Mouse (Mus musculus) cerebellum, adult (tissue): Measurements from ENCODE around the gene Adam1b.
A peak's percentile ranks its signal among the peaks of the same experiment; 100 is the strongest.
"Not testable (repeated sequence)": the region's sequence is repeated elsewhere in the genome, so short reads cannot be mapped to it uniquely, and the experiment has no call there.

Experiments
- ATAC-seq: cut with Nextera tagmentation; 2 replicates; pipeline ENCODE4 v1.9.2; 2017; ENCODE audit warnings: mild to moderate bottlenecking, moderate library complexity, mixed read lengths; ENCODE audit not compliant: insufficient number of reproducible peaks, low FRiP score, low TSS enrichment

Gene Adam1b

DNA sequence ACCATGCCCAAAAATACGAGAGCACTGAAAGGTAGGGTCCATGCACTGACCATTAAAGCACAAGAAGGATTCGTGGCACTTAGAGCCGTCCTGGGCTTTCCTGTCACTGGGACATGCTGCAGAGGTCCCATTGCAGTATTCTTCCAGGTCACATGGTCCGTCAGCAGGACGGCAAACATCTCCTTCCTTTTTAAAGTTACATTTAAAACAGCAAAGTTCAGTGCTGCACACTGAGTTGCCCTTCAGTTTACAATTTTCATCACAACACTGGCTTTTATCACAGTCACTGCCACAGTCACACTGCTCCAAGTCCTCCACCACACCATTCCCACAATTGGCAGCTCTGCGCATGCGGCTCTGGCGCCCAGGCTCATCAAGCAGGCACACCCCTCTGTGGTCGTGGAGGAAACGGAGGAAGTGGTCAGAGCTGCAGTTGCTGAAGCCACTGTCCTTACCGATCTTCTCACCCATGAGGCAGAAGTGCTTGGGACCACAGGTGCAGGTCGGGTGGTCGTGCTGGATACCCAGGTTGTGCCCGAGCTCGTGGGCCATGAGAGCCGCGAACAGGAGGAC, 1.7 kb downstream of the Adam1b start:
- not testable (repeated sequence) for ATAC-seq

DNA sequence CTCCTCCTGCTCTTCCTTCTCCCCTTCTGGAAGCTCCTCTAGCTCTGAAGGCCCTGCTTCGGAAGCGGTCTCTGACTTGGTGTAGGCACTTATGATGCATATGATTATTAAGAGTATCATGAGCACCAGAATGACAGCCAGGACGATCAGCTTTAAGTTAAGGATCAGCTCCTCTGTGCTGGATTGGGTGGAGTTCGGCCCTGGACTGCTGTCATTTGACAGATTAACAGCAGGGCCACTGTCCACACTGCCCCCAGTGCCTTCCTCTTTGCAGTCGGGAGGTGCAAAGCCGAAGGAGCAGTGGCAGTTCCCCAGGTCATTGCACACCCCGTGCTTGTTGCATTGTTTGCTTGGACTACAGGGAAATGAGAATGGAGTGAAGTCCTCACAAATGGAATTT, 2.5 kb downstream of the Adam1b start:
- ATAC-seq: no peak

DNA sequence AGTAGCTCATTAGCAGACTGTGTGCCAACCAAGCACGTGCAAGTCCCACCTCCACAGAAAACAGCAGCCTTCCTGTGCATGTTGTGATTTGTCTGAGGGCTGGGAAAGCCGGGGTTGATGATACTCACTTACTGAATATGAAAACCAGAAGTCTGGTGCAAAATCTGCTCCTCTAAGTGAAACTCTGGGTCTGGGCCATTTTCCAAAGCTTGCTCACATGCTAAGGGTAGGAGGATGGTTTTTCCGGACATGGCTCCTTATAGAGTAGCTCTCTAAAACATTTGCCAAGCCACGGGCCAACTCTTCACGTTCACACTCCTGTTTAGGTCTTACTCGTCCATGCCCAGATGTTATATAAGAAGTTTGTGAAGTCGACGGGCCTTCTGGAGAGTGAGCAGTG, 9.9 kb downstream of the Adam1b start:
- no peak for ATAC-seq

DNA sequence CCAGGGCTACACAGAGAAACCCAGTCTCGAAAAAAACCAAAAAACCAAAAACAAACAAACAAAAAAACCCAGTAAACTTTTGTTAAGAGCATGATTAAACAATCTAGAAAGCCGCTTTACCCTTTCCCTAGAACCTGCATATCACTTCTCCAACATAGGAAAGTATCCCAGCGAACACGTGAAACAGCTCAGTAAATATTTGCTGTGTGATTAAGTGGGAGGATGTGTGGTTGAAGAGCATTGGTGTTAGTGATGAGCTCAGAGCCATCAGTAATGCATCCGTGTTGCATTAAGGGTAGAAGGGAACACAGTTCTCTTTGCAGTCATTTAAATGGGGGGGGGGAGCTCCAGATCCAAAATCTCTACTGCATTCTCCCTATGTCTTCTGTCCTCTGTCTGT, 18.4 kb downstream of the Adam1b start:
- ATAC-seq: no peak

DNA sequence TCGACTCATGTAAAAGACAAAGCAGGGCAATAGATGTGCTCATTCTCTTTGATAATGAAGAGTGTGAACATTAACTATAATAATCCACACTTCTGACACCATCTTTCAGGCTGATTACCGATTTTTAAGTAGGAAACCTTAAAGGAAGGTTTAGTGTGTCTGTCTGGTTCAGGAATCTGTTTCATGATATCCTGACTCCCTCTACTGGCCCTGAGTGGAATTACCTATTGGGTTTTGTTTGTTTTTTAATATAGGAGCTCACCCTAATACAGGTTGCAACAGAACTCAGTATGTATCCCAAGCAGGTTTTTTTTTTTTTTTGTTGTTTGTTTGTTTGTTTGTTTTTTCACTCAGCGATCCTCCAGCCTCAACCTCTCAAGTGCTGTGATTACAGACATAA, 25.6 kb downstream of the Adam1b start:
- ATAC-seq: no peak

DNA sequence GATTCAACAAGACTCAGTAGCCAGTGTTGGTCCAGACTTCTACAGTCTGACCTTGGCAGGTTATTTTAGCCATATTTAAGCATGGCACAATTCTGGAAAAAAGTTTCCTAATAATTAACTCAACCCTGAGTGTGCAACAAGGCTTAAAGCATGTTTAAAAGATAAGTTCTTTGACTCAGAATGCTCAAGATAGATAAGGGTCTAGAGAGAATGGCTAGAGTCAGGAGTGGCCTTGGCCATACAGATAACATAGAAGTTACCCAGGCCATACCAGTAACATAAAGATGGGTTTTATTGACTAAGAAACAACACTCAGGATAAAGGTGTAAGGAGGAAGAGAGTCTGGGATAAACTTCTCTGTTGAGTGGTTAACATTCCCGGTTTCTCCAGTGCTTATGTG, 27.2 kb downstream of the Adam1b start:
- no peak for ATAC-seq

DNA sequence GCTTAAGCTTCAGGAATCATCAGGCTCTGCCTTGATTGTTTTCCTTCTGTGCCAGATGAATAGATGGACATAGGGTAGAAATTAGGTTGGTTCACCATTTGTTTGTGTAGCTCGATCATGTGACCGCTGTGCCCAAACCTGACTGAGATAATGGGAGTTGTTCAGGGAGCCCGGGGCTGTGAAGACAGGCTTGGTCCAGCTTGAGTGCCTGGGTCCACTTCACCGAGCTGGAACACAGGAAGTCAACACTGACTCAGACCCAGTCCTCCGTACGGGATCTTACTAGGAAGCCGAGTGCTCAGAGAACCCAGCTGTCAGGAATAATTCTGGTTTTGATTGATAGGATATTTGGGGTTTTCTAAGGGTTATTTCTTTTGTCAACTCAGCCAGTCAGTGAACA, 28.6 kb downstream of the Adam1b start:
- ATAC-seq: no peak

DNA sequence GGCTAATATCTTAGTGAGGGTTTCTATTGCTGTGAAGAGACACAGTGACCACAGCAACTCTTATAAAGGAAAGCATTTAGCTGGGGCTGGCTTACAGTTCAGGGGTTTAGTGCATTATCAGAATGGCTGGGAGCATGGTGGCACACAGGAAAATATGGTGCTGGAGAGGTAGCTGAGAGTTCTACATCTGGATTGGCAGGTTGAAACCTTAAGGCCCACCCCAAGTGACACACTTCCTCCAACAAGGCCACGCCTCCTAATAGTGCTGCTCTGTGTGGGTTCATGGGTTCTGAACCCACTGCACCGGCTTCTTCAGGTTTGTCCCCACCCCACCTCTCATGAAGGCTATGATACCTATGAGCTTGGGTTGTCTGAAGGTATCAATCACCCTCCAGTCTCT, 30.8 kb downstream of the Adam1b start:
- ATAC-seq: no peak

DNA sequence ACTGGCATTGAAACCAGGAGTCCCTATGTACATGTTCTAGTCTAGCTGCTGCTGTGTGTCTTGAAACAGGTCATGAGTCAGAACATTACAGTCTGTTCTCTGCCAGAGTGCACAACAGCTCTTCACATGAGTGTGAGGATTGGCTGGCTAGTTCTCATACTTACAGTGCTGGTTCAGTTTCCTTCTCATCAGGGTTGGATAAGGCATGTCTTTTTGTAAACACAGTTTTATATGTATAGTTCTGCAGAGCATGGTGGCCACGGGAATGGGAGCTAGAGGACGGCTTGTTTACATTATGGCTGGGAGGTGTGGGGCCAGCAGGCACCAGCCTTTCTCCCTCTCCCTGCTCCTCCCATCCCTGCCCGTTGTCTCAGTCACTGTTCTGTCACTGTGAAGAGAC, 33.7 kb downstream of the Adam1b start:
- no peak for ATAC-seq

DNA sequence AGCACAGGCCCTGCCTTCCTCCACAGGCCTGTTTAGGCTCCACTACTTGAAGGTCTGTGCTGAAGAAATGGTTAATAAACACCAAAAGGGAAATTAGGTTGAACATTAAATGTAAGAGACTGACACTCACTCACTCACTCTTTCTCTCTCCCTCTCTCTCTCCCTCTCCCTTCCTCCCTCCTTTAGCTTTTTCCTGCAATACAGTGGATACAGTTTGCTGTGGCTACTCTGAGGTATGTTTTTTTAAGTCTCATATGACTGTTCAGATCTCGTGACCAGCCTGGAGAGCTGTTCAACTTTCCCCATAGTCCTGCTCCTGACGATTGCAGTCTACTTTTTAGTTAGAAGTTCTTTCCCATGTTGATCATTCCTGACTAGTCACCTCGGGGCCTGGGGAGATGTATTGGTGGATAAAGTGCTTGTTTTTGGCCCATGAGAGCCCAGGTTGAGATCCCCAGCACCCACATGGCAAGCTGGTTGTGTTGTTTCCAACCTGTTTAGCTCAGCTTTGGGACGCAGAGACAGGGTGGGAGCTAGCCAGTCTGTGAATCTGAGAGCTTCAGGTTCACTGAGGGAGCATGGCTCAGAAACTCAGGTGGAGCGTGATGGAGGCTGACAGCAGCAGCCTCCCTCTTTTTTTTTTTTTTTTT, 39.5 kb downstream of the Adam1b start:
- no peak for ATAC-seq

DNA sequence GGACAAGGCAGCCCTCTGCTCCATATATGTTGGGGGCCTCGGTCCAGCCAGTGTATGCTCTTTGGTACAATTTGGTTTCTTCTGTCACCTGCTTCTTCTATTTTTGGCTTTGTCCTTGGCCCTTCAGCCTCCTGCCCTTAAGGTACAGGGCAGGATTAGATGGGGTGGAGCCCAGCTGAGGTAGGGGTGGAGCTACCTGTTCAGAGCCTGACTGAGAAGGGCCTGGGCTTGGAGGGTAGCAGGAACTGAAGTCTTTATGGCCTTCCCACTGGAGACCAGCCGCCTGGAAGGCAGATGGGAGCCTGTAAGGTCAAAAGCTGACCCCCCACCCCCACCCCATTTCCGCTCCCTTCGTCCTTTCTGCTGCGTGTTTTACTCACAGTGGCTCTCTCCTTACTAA, 40.3 kb downstream of the Adam1b start:
- ATAC-seq: no peak

DNA sequence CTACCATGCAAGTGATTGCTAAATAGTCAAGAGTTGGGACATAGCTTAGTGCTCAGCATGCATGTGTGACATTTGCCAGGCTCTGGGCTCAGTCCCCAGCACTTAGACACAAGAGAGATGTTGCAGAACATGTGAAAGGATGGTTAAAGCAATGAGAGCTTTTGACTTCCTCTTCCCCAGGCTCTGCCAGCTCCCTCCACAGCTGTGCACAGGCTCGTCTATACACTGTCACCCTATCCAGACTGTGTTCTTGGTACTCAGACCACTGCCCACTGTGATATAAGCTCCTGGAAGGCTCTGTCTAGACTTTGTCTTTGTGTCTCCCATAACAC, 41.1 kb downstream of the Adam1b start:
- ATAC-seq: no peak

DNA sequence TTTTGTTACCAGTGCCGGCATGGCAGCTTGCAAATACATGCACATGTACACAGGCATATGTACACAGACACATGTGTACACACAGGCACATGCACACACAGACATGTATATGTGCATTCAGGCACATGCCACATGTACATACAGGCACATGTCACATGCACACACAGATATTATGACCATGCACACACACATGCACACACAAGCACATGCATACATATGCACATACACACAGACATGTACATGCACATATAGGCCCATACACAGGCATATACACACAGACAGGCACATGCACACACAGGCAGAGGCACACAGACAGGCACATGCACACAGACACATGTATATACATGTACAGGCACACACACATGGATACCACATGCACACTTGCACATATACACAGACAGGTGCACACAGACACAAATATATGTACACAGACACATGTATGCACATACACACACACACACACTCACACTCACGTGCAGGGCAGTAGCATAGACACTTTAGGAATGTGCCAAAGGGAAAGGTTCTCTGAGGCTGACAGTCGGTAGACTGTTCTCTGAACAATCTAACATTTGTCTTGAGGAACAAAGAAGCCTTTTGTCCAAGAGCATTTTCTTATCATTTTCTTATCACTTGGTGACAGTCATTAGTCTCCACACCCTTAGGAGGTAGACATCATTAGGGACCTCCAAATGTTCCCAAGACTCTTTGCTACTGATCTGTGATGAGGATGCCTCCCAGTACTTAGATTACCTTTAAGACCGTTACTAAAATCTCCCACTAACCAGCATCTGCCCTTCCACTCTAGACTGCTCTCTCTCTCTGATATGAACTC, 41.7 kb downstream of the Adam1b start:
- ATAC-seq: no peak

DNA sequence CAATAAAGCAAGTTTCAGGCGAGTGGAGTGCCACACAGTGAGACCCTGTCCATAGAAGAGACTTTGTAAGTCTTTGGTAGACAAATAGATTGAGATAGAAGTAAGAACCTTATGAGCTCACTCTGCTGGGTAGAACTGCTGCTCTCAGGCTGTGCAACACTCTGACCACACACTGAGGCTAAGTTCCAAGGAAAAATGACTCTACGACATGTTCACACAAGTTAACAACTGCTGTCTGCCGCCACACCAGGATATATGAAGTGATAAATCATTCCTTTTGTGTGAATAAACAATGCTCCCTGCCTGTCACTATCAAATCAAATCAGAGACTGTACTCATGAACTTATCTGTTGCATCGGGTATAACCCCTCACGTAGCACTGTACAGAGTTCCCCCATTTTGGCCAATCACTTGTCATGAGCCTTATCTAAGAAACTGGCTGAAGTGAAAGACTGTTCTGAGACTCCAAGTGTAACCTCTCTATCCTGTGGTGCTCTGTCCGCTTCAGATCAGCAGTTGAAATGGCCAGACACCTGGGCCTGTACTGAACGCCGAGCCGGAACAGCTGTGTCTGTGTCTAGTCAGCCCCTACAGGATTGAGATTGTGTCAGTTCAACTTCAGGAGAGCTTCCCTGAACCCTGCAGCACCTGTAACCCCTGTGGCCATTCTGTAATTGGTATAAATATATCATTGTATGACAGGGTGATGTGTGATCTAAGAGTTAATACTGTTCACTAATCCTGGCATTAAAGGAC, 47.5 kb downstream of the Adam1b start:
- ATAC-seq: no peak

DNA sequence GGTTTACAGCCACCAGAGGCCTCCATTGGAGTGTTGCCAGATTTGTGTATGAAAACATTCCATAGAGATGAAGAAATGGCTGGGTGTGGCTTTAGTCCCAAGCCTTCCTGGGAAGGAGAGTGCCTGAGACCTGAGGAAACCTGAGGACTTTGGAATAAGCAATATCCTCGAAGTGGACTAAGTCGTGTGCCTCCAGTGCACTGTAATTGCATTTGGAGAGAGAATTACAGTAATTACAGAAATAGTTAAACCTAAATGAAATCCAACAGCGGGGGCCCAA, 48.8 kb downstream of the Adam1b start:
- ATAC-seq: no peak

DNA sequence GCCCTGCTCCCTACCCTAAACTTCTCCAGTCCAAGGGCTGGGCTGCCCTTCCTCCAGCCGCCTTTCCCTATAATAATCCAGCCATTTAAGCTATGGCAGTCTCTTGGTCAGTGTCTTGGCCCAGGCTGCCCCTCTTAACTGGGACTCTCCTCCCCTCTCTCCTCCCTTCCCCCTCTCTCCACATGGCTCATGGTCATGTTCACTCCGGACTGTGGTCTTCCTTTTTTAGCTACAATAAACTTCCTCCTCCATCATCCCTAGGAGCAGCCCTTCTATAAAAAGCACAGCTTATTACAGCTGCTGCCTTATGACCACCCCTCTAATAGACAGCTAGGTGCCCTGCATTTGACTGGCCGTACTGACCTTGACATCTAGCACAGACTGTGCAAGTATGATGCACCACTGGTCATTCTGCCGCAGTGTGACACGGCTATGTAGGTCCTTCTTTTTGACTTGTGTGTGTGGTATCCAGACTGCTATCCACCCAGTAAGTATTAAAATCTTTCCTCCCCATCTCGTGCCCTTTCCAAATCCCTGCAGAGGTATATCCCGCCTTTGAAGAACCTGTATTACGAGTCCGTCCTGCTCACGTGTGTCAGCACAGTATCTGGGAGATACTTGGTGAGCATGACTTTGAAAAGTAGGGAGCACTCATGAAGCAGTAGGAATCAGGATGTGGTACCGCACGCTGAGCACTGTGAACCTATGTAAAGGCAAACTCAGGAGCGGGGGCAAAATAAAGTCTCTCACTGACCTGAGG, 49.3 kb downstream of the Adam1b start:
- ATAC-seq: no peak

DNA sequence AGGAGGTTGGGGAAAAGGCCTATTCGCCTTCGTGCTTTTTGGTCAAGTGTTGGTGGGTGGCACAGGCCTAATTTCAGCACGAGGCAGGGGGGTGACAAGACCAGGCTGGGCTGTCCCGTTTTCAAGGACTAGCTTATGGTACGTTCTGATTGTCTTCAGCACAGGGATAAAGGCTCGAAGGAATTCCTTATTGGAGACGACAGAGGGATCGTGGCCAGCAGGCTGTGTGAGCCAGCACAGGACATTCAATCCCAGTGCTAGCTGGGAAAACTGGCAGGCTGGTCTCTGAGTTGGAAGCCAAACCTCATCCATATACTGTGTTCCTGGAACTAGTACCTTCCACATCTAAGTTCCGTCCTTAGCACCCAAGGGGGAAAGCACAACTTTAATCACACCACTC, 50.3 kb downstream of the Adam1b start:
- 0 out of 2 replicates have a peak, but pooled peaks have one; percentile 11 for ATAC-seq

DNA sequence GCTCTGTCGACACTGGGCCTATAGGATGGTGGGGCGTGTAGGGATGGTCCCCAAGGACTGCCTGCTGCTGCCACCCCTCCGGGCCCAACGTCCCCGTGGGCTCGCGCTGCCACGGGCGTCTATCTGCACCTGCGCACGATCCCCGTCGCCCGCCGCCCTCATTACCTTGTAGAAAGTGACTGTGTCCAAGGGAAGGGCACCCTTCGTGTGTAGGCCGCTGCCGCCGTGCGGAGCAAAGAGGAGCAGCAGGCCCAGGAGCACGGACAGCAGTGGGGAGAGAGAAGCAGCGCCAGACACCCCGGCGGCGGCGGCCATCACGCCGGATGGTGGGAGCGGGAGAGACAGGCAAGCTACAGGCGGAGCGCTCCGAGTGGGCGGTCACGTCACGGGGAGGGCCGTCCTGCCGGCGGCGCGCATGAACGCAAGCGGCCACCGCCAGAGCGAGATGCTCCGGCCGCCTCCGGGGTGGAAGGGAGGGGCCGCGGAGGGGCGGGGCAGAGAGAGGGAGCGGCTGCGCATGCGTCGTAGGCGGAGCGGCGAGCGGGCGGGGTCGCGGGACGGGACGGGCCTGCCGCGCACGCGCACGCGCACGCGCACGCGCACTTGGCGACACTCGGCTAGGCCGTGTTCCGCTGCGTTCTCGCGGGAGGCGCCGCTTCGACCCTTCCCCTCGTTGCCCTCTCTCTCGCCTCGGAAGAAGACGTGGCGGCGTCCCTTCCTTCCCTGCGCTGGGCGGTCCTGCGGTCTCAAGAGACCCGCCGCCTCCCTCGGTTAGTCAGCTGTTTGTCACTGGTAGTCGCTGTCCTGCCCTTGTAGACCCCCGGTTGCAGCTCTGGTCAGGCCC, 51.0 kb downstream of the Adam1b start, which contains the start of gene Erp29:
Erp29 (minus strand) TSS at position 481 of the 844 bp plus-strand sequence.
- peak; percentile 94 for ATAC-seq

DNA sequence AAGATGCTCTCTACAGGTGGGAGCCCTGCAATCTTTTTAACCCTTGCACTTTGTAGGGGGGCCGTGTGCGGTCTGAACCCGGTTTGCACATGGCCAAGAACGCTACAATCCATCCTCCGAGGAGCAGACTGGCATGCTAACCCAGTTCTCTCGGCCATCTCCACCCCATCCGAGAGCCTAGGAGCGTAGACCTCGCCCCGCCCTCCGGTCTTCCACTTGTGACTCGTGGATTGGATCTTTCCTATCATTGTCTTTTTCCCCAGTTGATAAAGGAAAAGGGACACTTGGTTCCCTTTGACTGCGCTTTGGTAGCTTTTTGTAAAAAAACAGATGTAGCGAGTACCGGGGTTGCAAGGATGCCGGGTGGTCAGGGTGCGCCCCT, 51.6 kb downstream of the Adam1b start, which contains the start of gene Tmem116:
Tmem116 (plus strand) TSS at position 250 of the 382 bp plus-strand sequence.
- ATAC-seq: peak; percentile 21; the same call in 1 of the 2 replicates

DNA sequence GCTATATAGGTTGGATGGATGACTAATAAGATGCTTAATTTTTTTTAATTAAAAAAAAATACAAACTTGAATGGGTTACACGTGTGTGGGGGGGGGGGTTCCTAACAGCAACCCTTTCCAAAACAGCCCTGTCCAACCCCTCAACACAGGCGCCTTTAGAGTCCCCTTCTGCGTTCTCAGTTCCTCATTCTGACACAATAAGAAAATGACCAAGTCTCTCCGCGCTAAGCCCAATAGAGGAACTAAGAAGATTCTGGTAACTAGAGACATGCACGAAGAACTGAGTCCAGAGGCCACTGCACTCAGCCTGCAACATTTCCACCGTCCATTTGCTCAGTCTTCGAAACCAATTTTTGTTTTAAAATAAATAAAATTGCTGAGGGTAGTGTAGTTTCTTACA, 52.0 kb downstream of the Adam1b start:
- no peak for ATAC-seq
